Mouse (Mus musculus): Measurements from ENCODE around the gene E130114P18Rik. TPM values are rescaled to one million over a fixed set of nuclear protein-coding genes. Genes with fewer than 3 reads are reported as not detected.

Gene E130114P18Rik
- polyA plus RNA-seq, 1 experiment from 2014 or later, result 0.72 TPM

DNA sequence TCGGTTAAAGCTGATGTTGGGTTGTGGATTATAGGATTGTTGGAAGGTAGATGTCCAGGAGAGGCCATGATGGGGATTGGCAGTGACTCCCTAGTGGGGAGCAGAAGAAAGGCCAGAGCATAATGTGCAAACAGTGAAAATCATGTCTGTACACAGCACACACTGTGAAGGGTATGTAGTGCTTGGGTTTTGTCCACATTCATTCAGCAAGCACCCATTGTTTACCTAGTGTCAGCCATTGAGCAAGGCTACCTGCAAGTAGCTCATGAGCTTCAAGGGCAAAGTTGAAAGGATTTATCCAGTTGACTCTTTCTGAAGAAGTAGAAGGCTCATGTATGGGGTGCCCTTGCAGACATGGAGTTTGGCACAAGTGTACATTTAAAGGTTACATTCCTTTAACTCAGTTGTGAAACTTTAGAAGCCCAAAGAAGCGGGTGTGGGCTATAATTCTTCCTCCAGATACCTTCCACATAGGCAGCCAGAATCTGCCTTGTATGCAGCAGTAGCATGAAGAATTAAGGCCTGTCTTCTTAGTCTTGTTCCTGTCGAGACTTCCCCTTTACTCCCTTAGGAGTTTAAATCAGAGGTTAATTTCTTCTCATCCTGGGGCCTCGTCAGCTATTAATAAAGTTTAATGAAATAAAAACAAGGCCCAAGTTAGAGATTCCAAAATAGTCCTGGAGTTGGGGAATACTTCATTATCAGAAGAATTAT lies 31.9 kb upstream of the E130114P18Rik start:
- Histone ChIP-seq H3K9ac (ENCODE audit: low read depth, low read length) (no peak overlapping the region), H3K36me3 (ENCODE audit: control insufficient read depth, insufficient read depth, low read length) (no peaks in the 10 kb centered on the region), H3K4me1 (ENCODE audit: control insufficient read depth, insufficient read depth, low read length) (peaks cover 25% of the 10 kb centered on the region), H3K9me3 (replicated peaks; ENCODE audit: control insufficient read depth, low read length) (no peaks in the 10 kb centered on the region), H3K4me3 (ENCODE audit: low read depth, low read length) (no peak overlapping the region), H3K27me3 (ENCODE audit: control insufficient read depth, insufficient read depth, low read length) (no peaks in the 10 kb centered on the region), H3K27ac (ENCODE audit: low read depth, low read length) (no peak overlapping the region), H3K4me2 (no peak overlapping the region)
- no peak for ATAC-seq (replicated peaks; ENCODE audit: insufficient number of reproducible peaks, low FRiP score, low TSS enrichment)
- 76% methylated on average over 4 of the region's 4 CpGs for WGBS (ENCODE audit: insufficient replicate concordance)

DNA sequence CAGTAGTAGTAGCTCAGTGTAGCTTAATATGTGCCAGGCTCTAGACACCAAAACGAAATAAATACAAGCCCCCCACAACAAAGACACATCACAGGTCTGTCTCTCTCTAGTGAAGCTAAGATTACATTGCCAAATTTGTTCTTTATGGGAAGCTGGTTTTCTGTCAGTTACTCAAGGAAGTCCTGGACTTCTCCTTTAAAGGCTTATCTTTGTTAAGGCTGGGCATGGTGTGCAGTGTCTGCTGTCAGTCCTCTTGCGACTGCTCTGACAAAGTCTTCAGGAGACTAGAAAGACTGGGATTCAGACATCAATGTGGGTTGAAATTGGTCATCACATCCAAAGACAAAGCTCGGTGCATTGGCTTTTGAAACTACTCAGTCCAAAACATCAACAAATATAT lies 31.0 kb upstream of the E130114P18Rik start:
- H3K4me3 ChIP-seq (ENCODE audit: low read depth, low read length), result no peak overlapping the region
- 68% methylated on average over 3 of the region's 3 CpGs for WGBS (ENCODE audit: insufficient replicate concordance)
- no peaks in the 10 kb centered on the region for H3K27me3 ChIP-seq (ENCODE audit: control insufficient read depth, insufficient read depth, low read length)
- peaks cover 23% of the 10 kb centered on the region for H3K4me1 ChIP-seq (ENCODE audit: control insufficient read depth, insufficient read depth, low read length)
- no peaks in the 10 kb centered on the region for H3K9me3 ChIP-seq (replicated peaks; ENCODE audit: control insufficient read depth, low read length)
- ATAC-seq (replicated peaks; ENCODE audit: insufficient number of reproducible peaks, low FRiP score, low TSS enrichment), result no peak
- no peak overlapping the region for H3K4me2 ChIP-seq
- H3K27ac ChIP-seq (ENCODE audit: low read depth, low read length), result no peak overlapping the region
- no peak overlapping the region for H3K9ac ChIP-seq (ENCODE audit: low read depth, low read length)
- H3K36me3 ChIP-seq (ENCODE audit: control insufficient read depth, insufficient read depth, low read length), result no peaks in the 10 kb centered on the region

DNA sequence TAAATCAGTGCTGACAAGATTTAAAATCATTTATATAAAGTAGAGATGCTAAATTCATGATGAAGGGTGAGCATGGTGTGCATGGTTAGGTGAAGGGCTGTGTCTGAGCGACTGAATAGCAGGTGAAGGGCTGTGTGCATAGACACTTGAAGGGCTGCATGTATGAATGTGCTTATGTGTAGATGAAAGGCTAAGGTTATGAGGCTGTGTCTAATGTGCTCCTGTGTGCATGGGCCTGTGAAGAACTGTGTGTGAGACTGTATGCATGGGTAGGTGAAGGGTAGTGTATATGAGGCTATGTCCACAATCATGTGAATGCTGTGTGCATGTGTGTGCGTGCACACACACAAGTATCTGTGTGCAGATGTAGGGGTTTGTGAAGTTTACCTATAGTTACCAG lies 29.0 kb upstream of the E130114P18Rik start:
- no peak for ATAC-seq (replicated peaks; ENCODE audit: insufficient number of reproducible peaks, low FRiP score, low TSS enrichment)
- Histone ChIP-seq H3K4me1 (ENCODE audit: control insufficient read depth, insufficient read depth, low read length) (peaks cover 18% of the 10 kb centered on the region), H3K4me3 (ENCODE audit: low read depth, low read length) (no peak overlapping the region), H3K4me2 (no peak overlapping the region), H3K27me3 (ENCODE audit: control insufficient read depth, insufficient read depth, low read length) (no peaks in the 10 kb centered on the region), H3K36me3 (ENCODE audit: control insufficient read depth, insufficient read depth, low read length) (peaks cover 4% of the 10 kb centered on the region), H3K27ac (ENCODE audit: low read depth, low read length) (no peak overlapping the region), H3K9me3 (replicated peaks; ENCODE audit: control insufficient read depth, low read length) (peaks cover 3% of the 10 kb centered on the region), H3K9ac (ENCODE audit: low read depth, low read length) (no peak overlapping the region)
- 87% methylated on average over 2 of the region's 2 CpGs for WGBS (ENCODE audit: insufficient replicate concordance)

DNA sequence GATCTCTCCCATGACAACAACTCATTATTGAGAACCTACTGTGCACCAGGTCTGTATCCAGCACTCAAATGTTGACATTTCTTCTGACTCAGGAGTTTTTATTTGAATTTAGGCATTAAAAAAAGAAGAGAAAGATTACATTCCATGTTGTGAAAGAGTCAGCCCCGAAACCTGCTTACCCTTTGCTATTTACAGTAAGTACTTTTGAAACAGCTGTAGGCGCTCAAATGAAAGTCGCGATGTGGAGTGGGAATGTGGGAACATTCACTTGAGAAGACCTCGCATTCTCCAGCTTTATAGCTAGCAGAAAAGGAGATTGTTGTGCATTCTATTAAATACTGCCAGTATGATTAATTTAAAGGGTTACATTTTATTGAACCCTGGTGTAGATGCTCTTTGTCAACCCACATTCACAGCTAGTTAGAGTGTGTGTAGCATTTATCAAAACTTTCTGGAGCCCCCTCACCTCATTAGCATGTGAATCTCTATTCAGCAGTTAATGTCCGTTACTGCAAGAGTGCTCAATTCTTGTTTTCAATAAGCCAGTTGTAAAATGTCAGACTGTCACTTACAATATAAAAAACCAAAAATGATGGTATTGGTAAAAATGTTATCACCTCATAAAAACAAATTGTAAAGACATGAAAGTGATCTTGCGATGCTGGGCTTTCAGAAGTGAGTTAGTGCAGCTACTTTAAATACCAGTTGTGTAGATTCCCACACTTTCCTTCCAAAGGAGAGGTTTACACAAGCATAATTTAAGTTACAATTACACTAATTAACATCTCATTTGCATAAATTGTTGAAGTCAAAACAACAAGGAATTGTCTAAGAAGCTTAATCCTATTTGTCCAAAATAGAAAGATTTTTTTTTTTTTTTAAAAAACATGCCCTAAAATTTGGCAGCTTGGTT lies 28.3 kb upstream of the E130114P18Rik start:
- H3K27me3 ChIP-seq (ENCODE audit: control insufficient read depth, insufficient read depth, low read length), result no peaks in the 10 kb centered on the region
- no peak overlapping the region for H3K4me3 ChIP-seq (ENCODE audit: low read depth, low read length)
- 73% methylated on average over 7 of the region's 7 CpGs for WGBS (ENCODE audit: insufficient replicate concordance)
- no peak overlapping the region for H3K4me2 ChIP-seq
- peaks cover 18% of the 10 kb centered on the region for H3K4me1 ChIP-seq (ENCODE audit: control insufficient read depth, insufficient read depth, low read length)
- no peak overlapping the region for H3K9ac ChIP-seq (ENCODE audit: low read depth, low read length)
- peaks cover 7% of the 10 kb centered on the region for H3K36me3 ChIP-seq (ENCODE audit: control insufficient read depth, insufficient read depth, low read length)
- no peak for ATAC-seq (replicated peaks; ENCODE audit: insufficient number of reproducible peaks, low FRiP score, low TSS enrichment)
- no peak overlapping the region for H3K27ac ChIP-seq (ENCODE audit: low read depth, low read length)
- H3K9me3 ChIP-seq (replicated peaks; ENCODE audit: control insufficient read depth, low read length), result peaks cover 3% of the 10 kb centered on the region

DNA sequence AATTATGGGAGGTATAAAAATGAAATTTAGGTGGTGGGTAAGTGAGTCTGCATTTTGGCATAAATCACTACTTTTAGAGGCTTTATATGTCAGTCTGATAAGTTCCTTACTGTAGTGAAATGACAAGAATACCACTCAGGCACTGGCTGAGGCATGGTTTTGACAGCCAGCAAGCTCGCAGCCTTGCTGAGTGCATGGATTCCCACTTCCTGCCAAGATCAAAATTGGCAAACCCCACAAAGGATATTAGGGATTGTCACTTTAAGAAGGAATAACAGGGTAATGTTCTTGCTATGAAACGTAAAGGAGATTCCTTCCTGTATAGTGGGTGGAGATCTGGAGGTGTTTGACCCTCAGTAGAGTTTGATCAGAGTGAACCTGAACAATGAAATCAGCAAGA lies 27.4 kb upstream of the E130114P18Rik start:
- Histone ChIP-seq H3K9ac (ENCODE audit: low read depth, low read length) (no peak overlapping the region), H3K36me3 (ENCODE audit: control insufficient read depth, insufficient read depth, low read length) (peaks cover 7% of the 10 kb centered on the region), H3K27me3 (ENCODE audit: control insufficient read depth, insufficient read depth, low read length) (no peaks in the 10 kb centered on the region), H3K4me3 (ENCODE audit: low read depth, low read length) (no peak overlapping the region), H3K4me2 (no peak overlapping the region), H3K27ac (ENCODE audit: low read depth, low read length) (no peak overlapping the region), H3K9me3 (replicated peaks; ENCODE audit: control insufficient read depth, low read length) (peaks cover 3% of the 10 kb centered on the region), H3K4me1 (ENCODE audit: control insufficient read depth, insufficient read depth, low read length) (peaks cover 14% of the 10 kb centered on the region)
- ATAC-seq (replicated peaks; ENCODE audit: insufficient number of reproducible peaks, low FRiP score, low TSS enrichment), result no peak
- 54% methylated on average over 2 of the region's 2 CpGs for WGBS (ENCODE audit: insufficient replicate concordance)

DNA sequence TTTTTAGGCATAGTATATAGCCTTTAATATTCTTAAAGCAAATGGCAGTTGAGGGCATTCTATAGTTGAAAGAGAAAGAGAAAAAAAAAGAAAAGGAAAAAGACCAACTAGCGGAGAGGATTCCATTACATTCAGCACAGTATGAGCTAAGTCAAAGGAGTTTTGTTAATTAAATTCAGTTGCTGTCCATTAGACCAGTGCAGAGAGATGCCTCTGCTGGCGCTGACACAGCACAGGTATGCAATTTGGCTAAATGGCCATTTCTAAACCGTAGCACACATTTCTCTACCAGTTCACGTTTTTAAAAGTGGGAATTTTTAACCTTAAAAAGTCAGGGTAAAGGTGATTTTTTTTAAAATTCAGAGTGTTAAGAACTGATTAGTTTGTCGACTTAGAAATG lies 26.8 kb upstream of the E130114P18Rik start:
- Histone ChIP-seq H3K36me3 (ENCODE audit: control insufficient read depth, insufficient read depth, low read length) (peaks cover 7% of the 10 kb centered on the region), H3K4me3 (ENCODE audit: low read depth, low read length) (no peak overlapping the region), H3K27ac (ENCODE audit: low read depth, low read length) (no peak overlapping the region), H3K9me3 (replicated peaks; ENCODE audit: control insufficient read depth, low read length) (peaks cover 3% of the 10 kb centered on the region), H3K4me1 (ENCODE audit: control insufficient read depth, insufficient read depth, low read length) (0 out of 2 replicates have a peak, but pooled peaks cover 10% of the 10 kb centered on the region), H3K4me2 (no peak overlapping the region), H3K9ac (ENCODE audit: low read depth, low read length) (no peak overlapping the region), H3K27me3 (ENCODE audit: control insufficient read depth, insufficient read depth, low read length) (no peaks in the 10 kb centered on the region)
- no peak for ATAC-seq (replicated peaks; ENCODE audit: insufficient number of reproducible peaks, low FRiP score, low TSS enrichment)
- 76% methylated on average over 5 of the region's 5 CpGs for WGBS (ENCODE audit: insufficient replicate concordance)

DNA sequence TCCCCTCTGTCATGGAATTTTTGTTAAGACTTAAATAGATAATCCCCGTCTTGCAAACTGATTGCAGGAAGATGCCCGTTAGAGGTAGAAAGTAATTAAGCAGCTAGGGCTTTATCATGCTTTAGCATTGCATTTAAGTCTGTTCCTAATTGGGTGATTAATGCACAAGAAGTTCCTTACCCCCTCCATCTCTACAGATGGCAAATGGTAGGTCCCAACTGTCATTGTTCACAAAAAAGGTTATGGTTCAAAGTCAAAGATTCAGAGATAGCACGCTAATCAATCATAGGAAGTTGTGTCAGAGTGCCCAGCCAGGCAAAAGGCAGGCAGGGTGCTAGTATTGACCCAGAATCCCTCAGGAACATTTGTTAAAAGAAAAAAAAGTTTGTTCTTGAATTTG lies 25.9 kb upstream of the E130114P18Rik start:
- no peaks in the 10 kb centered on the region for H3K27me3 ChIP-seq (ENCODE audit: control insufficient read depth, insufficient read depth, low read length)
- 74% methylated on average over 3 of the region's 3 CpGs for WGBS (ENCODE audit: insufficient replicate concordance)
- 0 out of 2 replicates have a peak, but pooled peaks cover 3% of the 10 kb centered on the region for H3K4me1 ChIP-seq (ENCODE audit: control insufficient read depth, insufficient read depth, low read length)
- ATAC-seq (replicated peaks; ENCODE audit: insufficient number of reproducible peaks, low FRiP score, low TSS enrichment), result no peak
- H3K9me3 ChIP-seq (replicated peaks; ENCODE audit: control insufficient read depth, low read length), result peaks cover 3% of the 10 kb centered on the region
- H3K36me3 ChIP-seq (ENCODE audit: control insufficient read depth, insufficient read depth, low read length), result peaks cover 7% of the 10 kb centered on the region
- no peak overlapping the region for H3K9ac ChIP-seq (ENCODE audit: low read depth, low read length)
- no peak overlapping the region for H3K27ac ChIP-seq (ENCODE audit: low read depth, low read length)
- no peak overlapping the region for H3K4me2 ChIP-seq
- H3K4me3 ChIP-seq (ENCODE audit: low read depth, low read length), result no peak overlapping the region

DNA sequence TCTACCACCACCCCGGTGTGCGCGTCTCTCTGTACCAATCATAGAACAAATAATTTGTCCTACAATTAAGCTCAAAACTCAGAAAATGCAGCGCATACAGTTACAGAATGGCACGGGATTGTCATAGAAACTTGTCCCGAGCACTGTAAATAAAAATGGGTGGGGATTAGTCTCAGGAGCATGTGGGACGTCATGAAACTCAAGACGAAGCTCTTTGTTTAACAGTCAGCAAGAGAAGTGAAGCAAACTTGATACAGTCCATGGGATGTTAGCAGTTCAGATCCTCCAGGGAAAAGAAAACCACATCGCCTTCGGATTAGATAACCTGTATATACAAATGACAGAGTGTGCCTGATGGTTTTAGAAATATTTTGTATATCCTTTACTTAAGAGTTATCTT lies 18.6 kb upstream of the E130114P18Rik start:
- H3K9ac ChIP-seq (ENCODE audit: low read depth, low read length), result no peak overlapping the region
- H3K36me3 ChIP-seq (ENCODE audit: control insufficient read depth, insufficient read depth, low read length), result peaks cover 6% of the 10 kb centered on the region
- WGBS (ENCODE audit: insufficient replicate concordance), result 78% methylated on average over 10 of the region's 10 CpGs
- H3K9me3 ChIP-seq (replicated peaks; ENCODE audit: control insufficient read depth, low read length), result no peaks in the 10 kb centered on the region
- ATAC-seq (replicated peaks; ENCODE audit: insufficient number of reproducible peaks, low FRiP score, low TSS enrichment), result no peak
- H3K27ac ChIP-seq (ENCODE audit: low read depth, low read length), result no peak overlapping the region
- no peak overlapping the region for H3K4me3 ChIP-seq (ENCODE audit: low read depth, low read length)
- peaks cover 7% of the 10 kb centered on the region; the same call in 1 of the 2 replicates for H3K4me1 ChIP-seq (ENCODE audit: control insufficient read depth, insufficient read depth, low read length)
- no peak overlapping the region for H3K4me2 ChIP-seq
- no peaks in the 10 kb centered on the region for H3K27me3 ChIP-seq (ENCODE audit: control insufficient read depth, insufficient read depth, low read length)

All from heart, embryonic 11.5 days (tissue).